Mouse (Mus musculus) yolk sac, embryonic 10.5 days (tissue): Measurements from ENCODE around the gene Ebpl.

Experiments
- DNase-seq: peaks from one replicate; pipeline ENCODE4 v3.0.0-alpha.2; 2017; ENCODE audit warnings: low spot score

Gene Ebpl

GRCm38 (mm10) chr14:61360131-61360980 lies at the start of gene Ebpl:
Gene Ebpl, minus strand, starts transcription at chr14:61360439.
- DNase-seq: peak; percentile 91

GRCm38 (mm10) chr14:61410020-61410419 lies 49.8 kb upstream of the Ebpl start:
- DNase-seq: no peak

GRCm38 (mm10) chr14:61407055-61407454 lies 46.8 kb upstream of the Ebpl start:
- no peak for DNase-seq

DNA sequence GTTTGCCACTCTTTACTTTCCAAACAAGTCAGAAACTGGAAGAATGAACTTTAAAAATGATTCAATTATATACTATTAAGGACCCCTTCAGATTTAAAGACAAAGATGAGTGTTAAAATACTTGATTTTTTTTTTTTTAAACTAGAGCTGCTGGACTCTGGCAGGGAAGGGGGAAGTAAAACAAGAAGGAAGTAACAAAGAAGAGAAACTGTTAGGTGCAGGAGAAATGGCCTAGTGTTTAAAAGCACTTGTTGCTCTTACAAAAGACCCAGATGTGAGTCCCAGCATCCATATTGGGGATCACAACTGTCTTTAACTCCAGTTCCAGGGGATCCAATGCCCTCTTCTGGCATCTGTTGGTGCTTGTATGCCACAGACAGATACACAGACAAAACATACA lies 45.5 kb upstream of the Ebpl start:
- no peak for DNase-seq

GRCm38 (mm10) chr14:61404941-61405340 lies 44.7 kb upstream of the Ebpl start:
- DNase-seq: no peak

- DNase-seq: no peak
These were observed 34.5 kb upstream of the Ebpl start for GRCm38 (mm10) chr14:61394745-61395144.

DNA sequence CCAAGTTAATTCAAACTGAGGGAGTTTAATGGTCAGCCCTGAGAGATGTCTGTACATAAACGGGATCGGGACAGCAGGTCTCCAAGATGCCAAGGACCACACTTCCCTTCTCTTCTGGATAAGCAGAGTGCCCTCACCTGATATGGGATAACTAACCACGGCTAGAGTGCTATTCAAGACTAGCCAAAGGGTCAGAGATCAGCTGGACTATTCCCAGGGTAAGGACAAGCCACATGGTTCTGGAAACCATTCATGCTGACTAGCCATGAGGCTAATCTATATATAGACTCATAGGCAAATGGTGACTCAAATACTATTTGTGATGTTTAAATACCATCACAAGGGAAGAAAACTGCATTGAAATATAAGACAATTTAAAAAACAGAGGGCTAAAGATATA lies 30.3 kb upstream of the Ebpl start:
- DNase-seq: no peak

GRCm38 (mm10) chr14:61367290-61367689 lies 7.1 kb upstream of the Ebpl start:
- no peak for DNase-seq

DNA sequence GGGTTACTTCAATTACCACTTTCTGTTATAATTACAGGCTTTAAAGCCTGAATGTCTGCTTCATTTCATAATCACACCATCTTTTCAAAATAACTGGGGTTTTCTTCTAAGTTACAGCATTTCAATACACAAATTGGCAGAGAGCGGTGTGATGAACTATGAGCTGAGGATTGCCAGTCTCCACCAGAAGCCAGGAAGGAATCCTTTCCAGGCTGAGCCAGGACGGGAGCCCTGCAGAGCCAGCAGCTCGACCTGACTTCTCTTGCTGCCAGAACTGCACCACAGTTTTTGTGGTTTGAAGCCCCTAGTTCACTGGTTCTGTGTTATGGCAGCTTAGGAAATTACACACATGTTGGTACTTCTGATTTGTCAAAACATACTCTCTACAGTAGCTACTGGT lies 4.4 kb upstream of the Ebpl start:
- no peak for DNase-seq

GRCm38 (mm10) chr14:61363734-61364133 lies 3.5 kb upstream of the Ebpl start:
- DNase-seq: no peak

DNA sequence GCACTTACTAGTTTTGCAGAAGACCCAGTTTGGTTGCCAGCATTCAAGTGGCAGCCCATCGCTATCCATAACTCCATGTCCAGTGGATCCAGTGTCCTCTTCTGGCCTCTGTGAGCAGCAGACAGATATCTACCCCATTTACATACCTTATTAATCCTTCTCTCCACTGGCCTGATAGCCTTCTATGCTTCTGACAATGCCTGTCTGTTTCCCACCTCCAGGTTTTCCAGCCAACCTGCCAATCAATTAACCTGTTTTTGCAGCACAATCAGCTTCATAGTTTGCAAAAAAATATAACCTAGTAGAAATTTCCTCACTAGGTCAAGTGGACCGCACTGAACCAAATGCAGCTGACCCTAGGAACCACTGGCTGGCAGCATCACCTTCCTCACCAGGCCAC lies 2.0 kb upstream of the Ebpl start:
- no peak for DNase-seq

DNA sequence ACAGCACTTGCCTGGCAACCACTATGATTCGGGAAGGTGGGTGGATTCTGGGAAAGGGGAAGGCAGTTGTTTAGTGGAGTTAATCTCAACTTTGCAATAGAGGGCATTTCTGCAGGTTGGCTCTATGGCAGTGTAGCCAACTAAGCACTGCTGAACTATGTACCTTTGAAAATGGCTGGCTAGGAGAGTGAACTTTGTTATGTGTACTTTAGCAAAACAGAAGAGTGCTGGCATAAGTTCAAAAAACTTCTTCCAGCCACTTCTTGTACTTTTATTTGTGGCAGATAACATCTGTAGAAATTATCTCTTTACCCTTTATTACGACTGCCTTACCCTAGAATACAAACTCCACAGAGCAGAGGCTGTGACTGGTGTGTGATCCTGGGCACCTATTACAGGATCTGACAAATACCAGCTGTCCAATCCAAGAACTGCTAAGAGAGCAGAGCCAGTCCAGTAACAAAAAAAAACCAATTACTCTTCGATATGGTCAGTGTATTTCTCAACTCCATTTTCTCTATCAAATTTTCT lies 807 bp upstream of the Ebpl start:
- no peak for DNase-seq

DNA sequence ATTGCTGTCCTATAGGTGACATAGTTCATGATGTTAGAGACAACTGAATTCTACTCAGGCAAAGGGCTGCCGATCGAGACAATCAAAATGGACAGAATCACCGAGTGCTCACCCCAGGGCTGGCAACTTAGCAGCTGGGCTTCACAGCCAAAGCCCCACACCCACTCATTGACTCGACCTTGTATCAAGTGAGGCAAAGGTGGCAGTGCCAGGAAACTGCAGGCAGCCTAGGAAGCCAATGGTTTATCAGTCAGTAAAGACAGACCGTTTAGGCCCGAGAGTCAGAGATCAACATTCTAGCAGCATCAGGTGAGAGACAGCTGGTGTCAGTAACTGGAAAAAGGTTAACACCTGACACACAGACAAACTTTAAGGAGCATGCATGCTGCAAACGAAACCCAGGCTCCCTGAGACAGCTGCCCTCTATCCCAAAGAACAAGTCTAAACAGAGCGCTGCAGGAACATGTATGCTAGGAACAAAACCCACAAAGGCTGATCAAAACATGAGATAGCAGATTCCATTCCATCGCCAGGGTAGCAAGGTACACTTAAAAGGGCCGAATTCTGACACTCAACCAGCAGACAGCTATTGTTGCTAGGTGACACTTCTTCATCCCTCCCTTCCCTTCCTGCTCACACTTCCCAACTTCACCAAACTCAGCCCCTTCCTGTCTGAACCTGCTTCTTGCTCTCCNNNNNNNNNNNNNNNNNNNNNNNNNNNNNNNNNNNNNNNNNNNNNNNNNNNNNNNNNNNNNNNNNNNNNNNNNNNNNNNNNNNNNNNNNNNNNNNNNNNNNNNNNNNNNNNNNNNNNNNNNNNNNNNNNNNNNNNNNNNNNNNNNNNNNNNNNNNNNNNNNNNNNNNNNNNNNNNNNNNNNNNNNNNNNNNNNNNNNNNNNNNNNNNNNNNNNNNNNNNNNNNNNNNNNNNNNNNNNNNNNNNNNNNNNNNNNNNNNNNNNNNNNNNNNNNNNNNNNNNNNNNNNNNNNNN lies 5.7 kb downstream of the Ebpl start:
- no peak for DNase-seq

DNA sequence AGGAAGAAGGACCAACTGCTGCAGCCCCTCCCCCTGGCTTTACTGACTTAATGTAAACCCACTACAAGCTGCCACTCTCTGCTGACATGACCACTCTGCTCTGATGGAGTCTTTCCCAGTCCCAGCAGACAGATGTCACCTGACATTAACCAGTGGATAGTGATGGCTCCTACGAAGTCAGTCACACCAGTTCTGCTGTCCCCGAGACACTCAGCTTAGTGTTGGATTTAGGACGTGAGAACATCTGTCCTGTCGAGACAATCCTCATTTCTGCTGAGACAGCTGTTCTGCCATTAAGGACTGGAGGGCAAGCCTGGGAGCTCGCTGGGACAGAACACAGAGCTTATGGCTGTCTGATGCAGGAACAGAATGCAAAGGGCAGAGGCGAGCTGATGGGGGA lies 9.4 kb downstream of the Ebpl start:
- DNase-seq: no peak

- DNase-seq: no peak
These were observed 10.4 kb downstream of the Ebpl start for GRCm38 (mm10) chr14:61349876-61350275.

- no peak for DNase-seq
These were observed 13.2 kb downstream of the Ebpl start for GRCm38 (mm10) chr14:61346827-61347698.

DNA sequence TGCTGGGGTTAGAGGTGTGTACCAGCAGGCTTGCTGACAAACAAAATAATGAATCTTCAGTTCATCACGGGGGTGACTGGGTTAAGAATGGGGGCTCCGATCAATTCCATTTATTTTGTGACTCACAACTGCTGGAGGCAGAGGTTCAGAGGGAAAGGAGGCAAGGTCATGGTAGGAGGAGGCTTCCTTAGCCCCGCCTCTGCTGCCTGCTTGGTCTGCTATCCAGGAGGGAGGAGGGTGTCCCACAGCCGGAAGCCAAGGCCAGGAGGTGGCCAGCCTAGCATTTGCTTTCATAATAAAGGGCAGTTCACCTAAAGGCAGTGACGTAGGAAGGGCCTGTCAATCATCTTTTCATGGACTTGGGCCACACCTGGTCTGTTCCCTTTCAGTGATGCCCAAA lies 15.6 kb downstream of the Ebpl start:
- DNase-seq: no peak

GRCm38 (mm10) chr14:61339381-61339780 lies 20.9 kb downstream of the Ebpl start:
- DNase-seq: no peak

DNA sequence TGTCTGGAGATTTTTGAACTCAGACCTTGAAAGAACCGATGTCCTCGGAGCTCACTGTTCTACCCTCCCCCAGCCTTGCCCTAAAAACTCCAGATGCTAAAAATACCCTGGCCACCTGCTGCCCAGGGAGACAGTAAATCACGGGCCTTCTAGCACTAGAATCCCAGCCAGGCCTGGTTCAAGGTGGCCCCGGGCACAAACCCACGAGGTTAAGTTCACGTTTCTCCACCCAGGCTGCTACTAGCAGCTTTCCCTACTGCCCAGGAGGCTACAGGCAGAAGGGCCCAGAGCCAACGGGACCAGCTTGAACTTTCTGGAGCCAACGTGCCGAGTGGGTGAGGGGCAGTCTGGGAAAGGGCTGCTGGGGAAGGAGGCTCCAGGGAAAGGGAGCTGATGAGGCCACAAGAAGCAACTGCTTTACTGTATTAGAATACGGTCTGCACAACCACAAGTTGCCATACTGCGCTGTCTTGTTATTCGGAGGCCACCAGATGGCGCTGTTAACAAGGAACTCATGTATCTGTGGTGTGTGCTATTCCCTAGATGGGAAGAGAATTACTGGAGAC lies 29.2 kb downstream of the Ebpl start:
- peak; percentile 49 for DNase-seq

DNA sequence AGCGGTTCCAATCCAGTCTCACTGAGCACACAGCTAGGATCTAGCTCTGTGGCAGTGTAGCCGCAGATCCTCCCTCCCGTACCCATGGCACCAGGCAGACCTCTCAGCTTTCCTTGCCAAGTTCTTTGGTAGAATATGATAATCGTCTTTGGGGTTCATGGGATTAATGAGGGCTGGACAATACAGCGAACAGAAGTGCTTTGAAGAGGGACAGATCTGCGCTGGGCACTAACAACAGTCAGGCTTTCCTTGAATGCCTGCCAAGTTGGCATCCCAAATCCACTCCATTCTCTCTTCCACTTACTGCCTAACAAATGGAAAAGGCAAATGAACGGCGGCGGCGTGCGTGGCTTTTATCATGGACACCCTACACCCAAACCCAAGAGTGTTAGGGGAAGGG lies 29.6 kb downstream of the Ebpl start:
- no peak for DNase-seq
